Mouse (Mus musculus): ENCODE results near the gene Mageb18. TPM values are rescaled to one million over a fixed set of nuclear protein-coding genes. Genes with fewer than 3 reads are reported as not detected.
"Not testable (repeated sequence)": the region's sequence is repeated elsewhere in the genome, so short reads cannot be mapped to it uniquely, and the experiment has no call there.

Gene Mageb18
- polyA plus RNA-seq (2016; fragmentation: Nextera tagmentation; extraction: Ambion mirVana), result not detected in 2 replicates

GRCm38 (mm10) chrX:92599472-92599871, at the start of gene Mageb18:
TSS of gene Mageb18 (minus strand) at chrX:92599572.
- H3K4me1 ChIP-seq, result no peaks in the 10 kb centered on the region
- ATAC-seq, result no peak
- H3K27me3 ChIP-seq (replicated peaks), result no peaks in the 10 kb centered on the region
- 32% methylated on average over 1 of the region's 1 CpGs for WGBS (ENCODE audit: insufficient replicate concordance)
- no peak within 1 kb of the TSS for H3K4me2 ChIP-seq
- H3K9me3 ChIP-seq (replicated peaks), result no peaks in the 10 kb centered on the region
- H3K27ac ChIP-seq, result no peak within 1 kb of the TSS
- H3K4me3 ChIP-seq, result no peak within 1 kb of the TSS
- no peak within 1 kb of the TSS for H3K9ac ChIP-seq
- H3K36me3 ChIP-seq, result no peaks in the 10 kb centered on the region

- no peaks in the 10 kb centered on the region for H3K4me1 ChIP-seq
- no peak overlapping the region for H3K27ac ChIP-seq
- H3K4me3 ChIP-seq, result no peak overlapping the region
- H3K27me3 ChIP-seq (replicated peaks), result no peaks in the 10 kb centered on the region
- no peak overlapping the region for H3K4me2 ChIP-seq
- 58% methylated on average over 3 of the region's 3 CpGs for WGBS (ENCODE audit: insufficient replicate concordance)
- H3K9me3 ChIP-seq (replicated peaks), result no peaks in the 10 kb centered on the region
- no peak overlapping the region for H3K9ac ChIP-seq
- no peak for ATAC-seq
- no peaks in the 10 kb centered on the region for H3K36me3 ChIP-seq
Measured at GRCm38 (mm10) chrX:92612788-92613187, 13.4 kb upstream of the Mageb18 start.

- 43% methylated on average over 3 of the region's 3 CpGs for WGBS (ENCODE audit: insufficient replicate concordance)
- no peaks in the 10 kb centered on the region for H3K27me3 ChIP-seq (replicated peaks)
- H3K9ac ChIP-seq, result no peak overlapping the region
- H3K4me3 ChIP-seq, result no peak overlapping the region
- no peak overlapping the region for H3K27ac ChIP-seq
- H3K9me3 ChIP-seq (replicated peaks), result no peaks in the 10 kb centered on the region
- H3K4me1 ChIP-seq, result no peaks in the 10 kb centered on the region
- no peak overlapping the region for H3K4me2 ChIP-seq
- no peak for ATAC-seq
- H3K36me3 ChIP-seq, result no peaks in the 10 kb centered on the region
Measured at GRCm38 (mm10) chrX:92610466-92610865, 11.1 kb upstream of the Mageb18 start.

- H3K27ac ChIP-seq, result no peak overlapping the region
- WGBS (ENCODE audit: insufficient replicate concordance), result 27% methylated on average over 4 of the region's 4 CpGs
- no peaks in the 10 kb centered on the region for H3K27me3 ChIP-seq (replicated peaks)
- H3K9ac ChIP-seq, result no peak overlapping the region
- H3K36me3 ChIP-seq, result no peaks in the 10 kb centered on the region
- no peak overlapping the region for H3K4me2 ChIP-seq
- no peak for ATAC-seq
- H3K4me3 ChIP-seq, result no peak overlapping the region
- no peaks in the 10 kb centered on the region for H3K9me3 ChIP-seq (replicated peaks)
- no peaks in the 10 kb centered on the region for H3K4me1 ChIP-seq
Measured at GRCm38 (mm10) chrX:92597324-92597723, 2.0 kb downstream of the Mageb18 start.

GRCm38 (mm10) chrX:92527826-92528225, 71.5 kb downstream of the Mageb18 start:
- H3K4me1 ChIP-seq, result no peaks in the 10 kb centered on the region
- no peaks in the 10 kb centered on the region for H3K9me3 ChIP-seq (replicated peaks)
- no peak overlapping the region for H3K4me3 ChIP-seq
- no peak overlapping the region for H3K27ac ChIP-seq
- H3K4me2 ChIP-seq, result no peak overlapping the region
- WGBS (ENCODE audit: insufficient replicate concordance), result 60% methylated on average over 1 of the region's 1 CpGs
- ATAC-seq, result no peak
- H3K36me3 ChIP-seq, result no peaks in the 10 kb centered on the region
- no peaks in the 10 kb centered on the region for H3K27me3 ChIP-seq (replicated peaks)
- H3K9ac ChIP-seq, result no peak overlapping the region

GRCm38 (mm10) chrX:92498254-92498653, 101.1 kb downstream of the Mageb18 start:
- no peaks in the 10 kb centered on the region for H3K36me3 ChIP-seq
- no peak overlapping the region for H3K27ac ChIP-seq
- no peaks in the 10 kb centered on the region for H3K9me3 ChIP-seq (replicated peaks)
- no peak overlapping the region for H3K4me3 ChIP-seq
- 29% methylated on average over 1 of the region's 1 CpGs for WGBS (ENCODE audit: insufficient replicate concordance)
- no peak overlapping the region for H3K4me2 ChIP-seq
- H3K4me1 ChIP-seq, result no peaks in the 10 kb centered on the region
- no peak overlapping the region for H3K9ac ChIP-seq
- H3K27me3 ChIP-seq (replicated peaks), result no peaks in the 10 kb centered on the region
- ATAC-seq, result no peak

- H3K4me3 ChIP-seq; H3K4me1 ChIP-seq; H3K36me3 ChIP-seq; H3K27me3 ChIP-seq (replicated peaks); H3K27ac ChIP-seq; H3K9me3 ChIP-seq (replicated peaks); H3K4me2 ChIP-seq; ATAC-seq; H3K9ac ChIP-seq: not testable (repeated sequence)
- 60% methylated on average over 4 of the region's 4 CpGs for WGBS (ENCODE audit: insufficient replicate concordance)
Measured at GRCm38 (mm10) chrX:92489649-92490048, 109.7 kb downstream of the Mageb18 start, which contains the start of gene Gm5941. TSS of gene Gm5941 (plus strand) at chrX:92489949.

- Histone ChIP-seq H3K36me3 (no peaks in the 10 kb centered on the region), H3K27me3 (replicated peaks) (no peaks in the 10 kb centered on the region), H3K4me2 (no peak overlapping the region), H3K4me1 (no peaks in the 10 kb centered on the region), H3K4me3 (no peak overlapping the region), H3K9me3 (replicated peaks) (no peaks in the 10 kb centered on the region), H3K27ac (no peak overlapping the region), H3K9ac (no peak overlapping the region)
- 15% methylated on average over 4 of the region's 4 CpGs for WGBS (ENCODE audit: insufficient replicate concordance)
- ATAC-seq, result no peak
Measured at GRCm38 (mm10) chrX:92464773-92465172, 134.6 kb downstream of the Mageb18 start.

- WGBS (ENCODE audit: insufficient replicate concordance), result 28% methylated on average over 3 of the region's 3 CpGs
- H3K27ac ChIP-seq, result no peak overlapping the region
- ATAC-seq, result no peak
- no peaks in the 10 kb centered on the region for H3K4me1 ChIP-seq
- H3K27me3 ChIP-seq (replicated peaks), result no peaks in the 10 kb centered on the region
- H3K9ac ChIP-seq, result no peak overlapping the region
- H3K4me3 ChIP-seq, result no peak overlapping the region
- no peaks in the 10 kb centered on the region for H3K9me3 ChIP-seq (replicated peaks)
- H3K36me3 ChIP-seq, result no peaks in the 10 kb centered on the region
- no peak overlapping the region for H3K4me2 ChIP-seq
Measured at GRCm38 (mm10) chrX:92460496-92460895, 138.9 kb downstream of the Mageb18 start.

GRCm38 (mm10) chrX:92387384-92387783, 212.0 kb downstream of the Mageb18 start:
- Histone ChIP-seq H3K27me3 (replicated peaks) (no peaks in the 10 kb centered on the region), H3K27ac (no peak overlapping the region), H3K36me3 (no peaks in the 10 kb centered on the region), H3K4me1 (no peaks in the 10 kb centered on the region), H3K9me3 (replicated peaks) (no peaks in the 10 kb centered on the region), H3K9ac (no peak overlapping the region), H3K4me2 (no peak overlapping the region), H3K4me3 (no peak overlapping the region)
- ATAC-seq, result no peak

GRCm38 (mm10) chrX:92342924-92343323, 256.4 kb downstream of the Mageb18 start:
- Histone ChIP-seq H3K36me3 (no peaks in the 10 kb centered on the region), H3K27me3 (replicated peaks) (no peaks in the 10 kb centered on the region), H3K27ac (no peak overlapping the region), H3K4me3 (no peak overlapping the region), H3K4me2 (no peak overlapping the region), H3K4me1 (no peaks in the 10 kb centered on the region), H3K9me3 (replicated peaks) (no peaks in the 10 kb centered on the region), H3K9ac (no peak overlapping the region)
- 9% methylated on average over 5 of the region's 5 CpGs for WGBS (ENCODE audit: insufficient replicate concordance)
- ATAC-seq, result no peak

GRCm38 (mm10) chrX:92340906-92341305, 258.5 kb downstream of the Mageb18 start:
- Histone ChIP-seq H3K9ac (no peak overlapping the region), H3K27ac (no peak overlapping the region), H3K9me3 (replicated peaks) (no peaks in the 10 kb centered on the region), H3K4me3 (no peak overlapping the region), H3K36me3 (no peaks in the 10 kb centered on the region), H3K27me3 (replicated peaks) (no peaks in the 10 kb centered on the region), H3K4me2 (no peak overlapping the region), H3K4me1 (no peaks in the 10 kb centered on the region)
- 77% methylated on average over 6 of the region's 6 CpGs for WGBS (ENCODE audit: insufficient replicate concordance)
- ATAC-seq, result no peak

- H3K9me3 ChIP-seq (replicated peaks), result no peaks in the 10 kb centered on the region
- H3K27ac ChIP-seq, result no peak overlapping the region
- no peaks in the 10 kb centered on the region for H3K4me1 ChIP-seq
- H3K27me3 ChIP-seq (replicated peaks), result no peaks in the 10 kb centered on the region
- H3K9ac ChIP-seq, result no peak overlapping the region
- 68% methylated on average over 2 of the region's 2 CpGs for WGBS (ENCODE audit: insufficient replicate concordance)
- no peak for ATAC-seq
- H3K4me2 ChIP-seq, result no peak overlapping the region
- no peak overlapping the region for H3K4me3 ChIP-seq
- no peaks in the 10 kb centered on the region for H3K36me3 ChIP-seq
Measured at GRCm38 (mm10) chrX:92339551-92339950, 259.8 kb downstream of the Mageb18 start.

Data from liver, embryonic 12.5 days (tissue).